Mouse (Mus musculus) hindbrain, embryonic 14.5 days (tissue): ENCODE results near the gene Eid2. TPM values are rescaled to one million over a fixed set of nuclear protein-coding genes. Genes with fewer than 3 reads are reported as not detected.
"Not testable (repeated sequence)": the region's sequence is repeated elsewhere in the genome, so short reads cannot be mapped to it uniquely, and the experiment has no call there.

Source experiments
- ATAC-seq: fragments of 200-750 bp; cut with Nextera tagmentation; 2 replicates; pipeline ENCODE4 v1.8.0; 2017; ENCODE audit warnings: moderate number of reproducible peaks, mild to moderate bottlenecking, moderate TSS enrichment, moderate library complexity; ENCODE audit not compliant: low FRiP score
- DNase-seq: peaks from one replicate; pipeline ENCODE4 v3.0.0-alpha.2; 2015; ENCODE audit warnings: low spot score
- H3K27ac ChIP-seq: fragments of 300-500 bp; sonication (generic); 2 replicates; pipeline ENCODE4 v1.5.1; 2014; ENCODE audit warnings: mild to moderate bottlenecking, moderate library complexity
- H3K27me3 ChIP-seq: fragments of 300-500 bp; sonication (generic); 2 replicates; pipeline ENCODE4 v1.6.1; 2014; ENCODE audit warnings: mild to moderate bottlenecking, low read length, mixed read lengths; ENCODE audit not compliant: control insufficient read depth, insufficient read depth
- H3K36me3 ChIP-seq: fragments of 300-500 bp; sonication (generic); replicated peaks from 2 replicates; pipeline ENCODE4 v1.6.1; 2014; ENCODE audit not compliant: control insufficient read depth, insufficient read depth
- H3K4me1 ChIP-seq: fragments of 300-500 bp; sonication (generic); replicated peaks from 2 replicates; pipeline ENCODE4 v1.6.1; 2014; ENCODE audit warnings: antibody characterized with exemption, low read length, mixed read lengths; ENCODE audit not compliant: control insufficient read depth, insufficient read depth
- H3K4me2 ChIP-seq: fragments of 300-500 bp; sonication (generic); replicated peaks from 2 replicates; pipeline ENCODE4 v1.6.1; 2014; ENCODE audit warnings: mild to moderate bottlenecking, moderate library complexity
- H3K4me3 ChIP-seq: fragments of 300-500 bp; sonication (generic); replicated peaks from 2 replicates; pipeline ENCODE4 v1.5.1; 2014; ENCODE audit warnings: mild to moderate bottlenecking, low read length
- H3K9ac ChIP-seq: fragments of 300-500 bp; sonication (generic); 2 replicates; pipeline ENCODE4 v1.6.1; 2014
- H3K9me3 ChIP-seq: fragments of 300-500 bp; sonication (generic); 2 replicates; pipeline ENCODE4 v1.6.1; 2016; ENCODE audit warnings: low read length; ENCODE audit not compliant: control insufficient read depth
- WGBS: fragments of 180-500 bp; shearing (Covaris S2); extraction: QIAGEN DNeasy Blood & Tissue Kit; methylation state at CpG from one replicate; pipeline ENCODE4 v1.1.7; 2014; 5-methylcytosine and 5-hydroxymethylcytosine counted together
- polyA plus RNA-seq: library from polyadenylated mRNA; unstranded; fragments of >200 nt; fragmentation: Nextera tagmentation; extraction: Ambion mirVana; gene quantifications from 2 replicates; pipeline ENCODE4 v1.2.1, GENCODE M21; 2014

Gene Eid2
- polyA plus RNA-seq: 8.8 and 11.3 TPM in 2 replicates

DNA sequence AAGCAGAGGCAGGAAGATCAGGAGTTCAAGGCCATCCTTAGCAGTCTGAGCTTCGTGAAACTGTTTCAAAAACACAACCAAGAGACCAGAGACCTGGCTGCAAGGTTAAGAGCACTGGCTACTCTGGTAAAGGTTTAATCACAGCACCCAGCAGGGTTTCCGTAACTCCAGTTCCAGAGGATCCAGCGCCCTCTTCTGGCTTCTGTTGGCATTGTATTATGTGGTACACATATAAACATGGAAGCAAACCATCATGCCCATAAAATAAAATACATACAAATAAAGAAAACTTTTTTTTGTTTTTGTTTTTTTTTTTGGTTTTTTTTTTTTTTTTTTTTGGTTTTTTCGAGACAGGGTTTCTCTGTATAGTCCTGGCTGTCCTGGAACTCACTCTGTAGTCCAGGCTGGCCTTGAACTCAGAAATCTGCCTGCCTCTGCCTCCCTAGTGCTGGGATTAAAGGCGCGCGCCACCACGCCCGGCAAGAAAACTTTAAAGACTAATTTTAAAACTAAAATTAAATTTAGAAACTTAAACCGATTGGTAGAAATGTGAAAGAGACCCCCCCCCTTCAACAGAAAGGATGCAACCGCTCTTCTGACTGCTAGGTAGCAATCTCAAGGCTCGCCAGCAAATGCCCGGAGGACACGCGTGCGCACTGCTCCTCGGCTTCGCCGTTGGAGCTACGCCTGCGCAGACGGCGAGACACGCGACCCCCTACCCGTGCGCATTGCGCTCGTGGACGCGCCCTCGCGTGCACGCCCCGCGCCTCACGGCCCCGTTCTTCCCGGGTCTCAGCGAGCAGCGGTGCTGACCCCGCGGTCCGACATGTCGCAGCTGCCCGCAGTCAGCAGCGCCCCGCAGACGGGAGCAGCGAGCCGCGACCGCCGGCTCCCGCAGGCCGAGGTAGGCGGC is at the start of gene Eid2:
Gene Eid2 (plus strand): TSS at position 753 of the 913 bp plus-strand sequence.
- no peaks in the 10 kb centered on the region for H3K27me3 ChIP-seq
- H3K4me3 ChIP-seq: peak within 1 kb of the TSS; percentile 88
- WGBS: 8% methylated on average over 51 of the region's 57 CpGs
- H3K9me3 ChIP-seq: no peaks in the 10 kb centered on the region
- H3K4me2 ChIP-seq: peak within 1 kb of the TSS; percentile 68
- DNase-seq (peak; percentile 96), ATAC-seq (peak; percentile 91)
- peaks cover 10% of the 10 kb centered on the region; the same call in 1 of the 2 replicates for H3K4me1 ChIP-seq
- peak within 1 kb of the TSS; percentile 98 for H3K9ac ChIP-seq
- peaks cover 11% of the 10 kb centered on the region for H3K36me3 ChIP-seq
- H3K27ac ChIP-seq: peak within 1 kb of the TSS; percentile 92

DNA sequence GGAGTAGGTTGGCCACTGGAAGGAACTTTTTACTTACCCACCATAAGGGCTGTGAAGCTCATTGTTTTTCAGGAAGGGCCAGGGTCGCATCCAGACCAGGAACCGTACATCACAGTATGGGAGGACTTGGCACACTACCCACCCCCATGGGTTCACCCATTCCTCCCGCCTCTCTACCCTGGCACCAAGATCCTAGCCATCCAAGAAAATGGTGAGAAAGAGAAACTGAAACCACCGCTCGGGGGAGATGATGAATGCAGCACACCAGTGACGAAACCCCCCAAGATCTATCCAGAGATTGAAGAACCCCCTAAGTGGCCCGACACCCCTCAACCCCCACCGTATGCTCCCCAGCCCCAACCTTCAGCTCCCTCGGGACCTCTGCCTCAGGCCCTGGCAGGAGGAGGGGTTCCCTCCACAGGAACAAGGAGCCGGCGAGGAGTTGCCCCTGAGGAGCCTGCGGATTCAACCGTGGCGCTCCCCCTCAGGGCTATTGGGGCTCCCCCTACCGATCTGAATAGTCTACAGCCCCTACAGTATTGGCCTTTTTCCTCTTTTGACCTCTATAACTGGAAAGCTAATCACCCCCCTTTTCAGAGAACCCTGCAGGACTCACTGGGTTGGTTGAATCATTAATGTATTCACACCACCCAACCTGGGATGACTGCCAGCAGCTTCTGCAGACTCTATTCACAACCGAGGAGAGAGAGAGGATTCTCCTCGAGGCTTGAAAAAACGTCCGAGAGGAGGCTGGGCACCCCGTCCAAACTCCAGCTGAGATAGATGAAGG is 48.5 kb upstream of the Eid2 start:
- H3K36me3 ChIP-seq, H3K9ac ChIP-seq, H3K4me3 ChIP-seq, DNase-seq, H3K9me3 ChIP-seq, H3K27ac ChIP-seq, H3K4me2 ChIP-seq, ATAC-seq, H3K27me3 ChIP-seq, H3K4me1 ChIP-seq: not testable (repeated sequence)
- 82% methylated on average over 20 of the region's 20 CpGs for WGBS

- not testable (repeated sequence) for H3K27me3 ChIP-seq, H3K9ac ChIP-seq, H3K36me3 ChIP-seq, H3K9me3 ChIP-seq, H3K4me3 ChIP-seq, ATAC-seq, H3K4me1 ChIP-seq, H3K27ac ChIP-seq, H3K4me2 ChIP-seq, DNase-seq
- 87% methylated on average over 4 of the region's 4 CpGs for WGBS
Observed at GRCm38 (mm10) chr7:28226836-28227235, 40.8 kb upstream of the Eid2 start.

- H3K4me3 ChIP-seq, H3K4me1 ChIP-seq, H3K27me3 ChIP-seq, H3K9ac ChIP-seq, H3K9me3 ChIP-seq, H3K36me3 ChIP-seq, ATAC-seq, DNase-seq, H3K27ac ChIP-seq, H3K4me2 ChIP-seq: not testable (repeated sequence)
- WGBS: 95% methylated on average over 4 of the region's 4 CpGs
Observed at GRCm38 (mm10) chr7:28227421-28227820, 40.3 kb upstream of the Eid2 start.

DNA sequence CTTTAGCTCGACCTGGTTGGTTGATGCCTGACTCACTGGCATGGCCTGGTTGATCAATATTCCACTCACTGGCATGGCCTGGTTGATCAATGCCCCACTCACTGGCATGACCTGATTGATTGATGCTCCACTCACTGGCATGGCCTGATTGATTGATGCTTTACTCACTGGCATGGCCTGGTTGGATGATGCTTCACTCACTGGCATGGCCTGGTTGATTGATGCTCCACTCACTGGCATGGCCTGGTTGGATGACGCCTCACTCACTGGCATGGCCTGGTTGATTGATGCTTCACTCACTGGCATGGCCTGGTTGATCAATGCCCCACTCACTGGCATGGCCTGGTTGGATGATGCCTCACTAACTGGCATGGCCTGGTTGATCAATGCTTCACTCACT is 23.7 kb upstream of the Eid2 start:
- not testable (repeated sequence) for ATAC-seq, H3K9ac ChIP-seq, H3K27me3 ChIP-seq, H3K4me1 ChIP-seq, H3K36me3 ChIP-seq, DNase-seq, H3K27ac ChIP-seq, H3K4me2 ChIP-seq, H3K9me3 ChIP-seq, H3K4me3 ChIP-seq
- WGBS: 73% methylated on average over 2 of the region's 2 CpGs

DNA sequence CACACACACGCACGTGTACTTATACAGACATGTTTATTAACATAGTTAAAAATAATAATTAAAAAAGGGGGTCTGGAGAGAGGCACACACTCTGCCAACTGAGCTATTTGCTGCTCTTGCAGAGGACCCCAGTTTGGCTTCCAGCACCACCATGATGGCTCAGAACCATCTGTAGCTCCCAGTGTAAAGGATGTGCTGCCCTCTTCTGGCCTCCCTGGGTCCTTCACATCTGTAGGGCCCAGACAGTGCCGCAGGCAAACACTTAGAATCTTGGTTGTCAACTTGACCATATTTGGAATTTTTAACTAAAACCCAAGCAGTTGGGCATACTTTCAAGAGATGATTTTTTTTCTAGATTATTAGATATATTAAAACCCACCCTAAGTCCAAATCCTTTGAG is 18.7 kb upstream of the Eid2 start:
- no peak overlapping the region for H3K9ac ChIP-seq
- no peak overlapping the region for H3K4me2 ChIP-seq

DNA sequence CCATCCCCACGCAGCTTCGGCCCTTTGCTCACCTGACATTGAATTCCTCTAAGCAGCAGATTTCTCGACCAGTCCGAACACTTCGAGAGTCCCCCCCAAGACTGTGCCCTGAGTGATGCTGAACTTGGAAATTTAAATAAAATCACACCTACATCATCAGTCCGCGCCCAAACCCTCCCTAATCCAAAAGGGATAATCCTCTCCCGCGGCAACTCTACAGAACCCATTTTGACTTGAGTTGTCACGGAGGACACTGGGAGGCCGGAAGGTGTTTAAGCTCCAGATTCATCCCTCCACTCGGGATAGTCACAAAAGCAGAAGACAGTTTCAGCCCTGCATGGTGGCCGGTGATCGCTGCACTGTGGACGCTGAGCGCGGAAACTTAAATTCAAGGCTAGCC is 15.7 kb upstream of the Eid2 start:
- H3K9ac ChIP-seq: no peak overlapping the region
- H3K27me3 ChIP-seq: no peaks in the 10 kb centered on the region
- no peak overlapping the region for H3K4me2 ChIP-seq
- H3K4me1 ChIP-seq: no peaks in the 10 kb centered on the region
- no peak for DNase-seq
- no peak overlapping the region for H3K4me3 ChIP-seq
- no peaks in the 10 kb centered on the region for H3K36me3 ChIP-seq
- H3K9me3 ChIP-seq: peaks cover 6% of the 10 kb centered on the region; the same call in 1 of the 2 replicates
- H3K27ac ChIP-seq: no peak overlapping the region
- 90% methylated on average over 17 of the region's 17 CpGs for WGBS
- ATAC-seq: no peak

More for the DNA sequence above, 18.7 kb upstream of the Eid2 start:
- H3K4me3 ChIP-seq: no peak overlapping the region
- H3K27ac ChIP-seq: no peak overlapping the region
- no peaks in the 10 kb centered on the region for H3K9me3 ChIP-seq
- no peaks in the 10 kb centered on the region for H3K36me3 ChIP-seq
- H3K4me1 ChIP-seq: no peaks in the 10 kb centered on the region
- no peaks in the 10 kb centered on the region for H3K27me3 ChIP-seq
- 92% methylated on average over 3 of the region's 3 CpGs for WGBS
- DNase-seq (no peak), ATAC-seq (no peak)

GRCm38 (mm10) chr7:28254591-28254990 is 13.1 kb upstream of the Eid2 start:
- ATAC-seq (no peak), DNase-seq (no peak)
- H3K27ac ChIP-seq: no peak overlapping the region
- WGBS: 94% methylated on average over 6 of the region's 6 CpGs
- H3K4me2 ChIP-seq: no peak overlapping the region
- H3K4me3 ChIP-seq: no peak overlapping the region
- H3K9ac ChIP-seq: no peak overlapping the region
- H3K9me3 ChIP-seq: peaks cover 6% of the 10 kb centered on the region; the same call in 1 of the 2 replicates
- H3K4me1 ChIP-seq: no peaks in the 10 kb centered on the region
- no peaks in the 10 kb centered on the region for H3K27me3 ChIP-seq
- no peaks in the 10 kb centered on the region for H3K36me3 ChIP-seq

GRCm38 (mm10) chr7:28255476-28255875 is 12.2 kb upstream of the Eid2 start:
- Histone ChIP-seq H3K27ac (no peak overlapping the region), H3K36me3 (no peaks in the 10 kb centered on the region), H3K4me2 (no peak overlapping the region), H3K9me3 (peaks cover 6% of the 10 kb centered on the region; the same call in 1 of the 2 replicates), H3K4me3 (no peak overlapping the region), H3K4me1 (no peaks in the 10 kb centered on the region), H3K27me3 (no peaks in the 10 kb centered on the region), H3K9ac (no peak overlapping the region)
- DNase-seq: no peak
- no peak for ATAC-seq
- WGBS: 83% methylated on average over 6 of the region's 6 CpGs
